Mouse (Mus musculus): ENCODE data around the gene Eml2.
A peak's percentile ranks its signal among the peaks of the same experiment; 100 is the strongest.

Eml2 gene

GRCm38 (mm10) chr7:19208201-19208910 lies 32.1 kb downstream of the Eml2 start:
- no peak for DNase-seq

GRCm38 (mm10) chr7:19208944-19209472 lies 32.8 kb downstream of the Eml2 start:
- DNase-seq, result peak; percentile 77

- no peak for DNase-seq
Observed at GRCm38 (mm10) chr7:19209494-19209893, 33.3 kb downstream of the Eml2 start.

- no peak for DNase-seq
Observed at GRCm38 (mm10) chr7:19210010-19210409, 33.8 kb downstream of the Eml2 start.

- DNase-seq, result no peak
Observed at GRCm38 (mm10) chr7:19211041-19211675, 34.9 kb downstream of the Eml2 start.

- DNase-seq, result peak; percentile 81
Observed at GRCm38 (mm10) chr7:19211996-19212755, 36.0 kb downstream of the Eml2 start, which contains the start of gene Gpr4. Gene Gpr4 (plus strand): TSS chr7:19212538.

GRCm38 (mm10) chr7:19213385-19213784 lies 37.2 kb downstream of the Eml2 start:
- no peak for DNase-seq

GRCm38 (mm10) chr7:19214369-19214768 lies 38.1 kb downstream of the Eml2 start:
- DNase-seq, result no peak

- DNase-seq, result no peak
Observed at GRCm38 (mm10) chr7:19214940-19215339, 38.7 kb downstream of the Eml2 start.

GRCm38 (mm10) chr7:19217492-19217891 lies 41.3 kb downstream of the Eml2 start:
- no peak for DNase-seq

- DNase-seq, result peak; percentile 52
Observed at GRCm38 (mm10) chr7:19217944-19218343, 41.7 kb downstream of the Eml2 start.

GRCm38 (mm10) chr7:19220061-19220460 lies 43.8 kb downstream of the Eml2 start:
- DNase-seq, result no peak

- no peak for DNase-seq
Observed at GRCm38 (mm10) chr7:19222189-19222588, 46.0 kb downstream of the Eml2 start.

- DNase-seq, result no peak
Observed at GRCm38 (mm10) chr7:19222875-19223274, 46.7 kb downstream of the Eml2 start.

- DNase-seq, result no peak
Observed at GRCm38 (mm10) chr7:19224933-19225332, 48.7 kb downstream of the Eml2 start.

- peak; percentile 65 for DNase-seq
Observed at GRCm38 (mm10) chr7:19226817-19227797, 50.9 kb downstream of the Eml2 start.

- DNase-seq, result peak; percentile 100
Observed at GRCm38 (mm10) chr7:19227883-19228792, 51.9 kb downstream of the Eml2 start, which contains the start of gene Opa3. Gene Opa3 (plus strand): TSS chr7:19228334.

- no peak for DNase-seq
Observed at GRCm38 (mm10) chr7:19228793-19229148, 52.5 kb downstream of the Eml2 start.

GRCm38 (mm10) chr7:19229404-19229803 lies 53.2 kb downstream of the Eml2 start:
- DNase-seq, result no peak

- no peak for DNase-seq
Observed at GRCm38 (mm10) chr7:19230041-19230580, 53.9 kb downstream of the Eml2 start.

- DNase-seq, result no peak
Observed at GRCm38 (mm10) chr7:19230899-19231298, 54.7 kb downstream of the Eml2 start.

Measured in kidney, postnatal 10 days (tissue).